Mouse (Mus musculus): ENCODE data around the gene Slc22a16. TPM values are rescaled to one million over a fixed set of nuclear protein-coding genes. Genes with fewer than 3 reads are reported as not detected.

Slc22a16 gene
- total RNA-seq, 4 experiments from 2014 or later, result not detected

- DNase-seq, result no peak
Measured at GRCm38 (mm10) chr10:40617973-40618372, 47.8 kb downstream of the Slc22a16 start.

- DNase-seq, result no peak
Measured at GRCm38 (mm10) chr10:40619760-40620159, 49.6 kb downstream of the Slc22a16 start.

DNA sequence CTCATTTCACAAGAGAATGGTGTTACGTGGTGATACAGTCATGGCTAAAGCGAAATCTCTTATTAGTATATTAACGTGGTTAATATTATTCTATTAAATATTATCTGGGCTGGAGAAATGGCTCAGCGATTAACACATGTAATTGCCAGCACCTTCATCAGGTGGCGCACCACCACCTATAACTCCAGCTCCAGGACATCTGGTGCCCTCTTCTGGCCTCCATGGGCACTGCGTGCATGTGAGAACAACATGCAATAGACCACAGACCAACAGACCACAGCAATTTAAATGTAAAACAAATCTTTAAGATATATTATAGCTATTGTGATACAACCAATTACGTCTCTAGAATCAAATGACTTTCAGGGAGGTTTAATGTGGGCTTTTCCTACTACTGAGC lies 59.0 kb downstream of the Slc22a16 start:
- no peak for DNase-seq

GRCm38 (mm10) chr10:40629656-40630311 lies 59.6 kb downstream of the Slc22a16 start, which contains the start of gene Ddo:
Gene Ddo, plus strand, starts transcription at chr10:40630011.
- peak; percentile 23 for DNase-seq

DNA sequence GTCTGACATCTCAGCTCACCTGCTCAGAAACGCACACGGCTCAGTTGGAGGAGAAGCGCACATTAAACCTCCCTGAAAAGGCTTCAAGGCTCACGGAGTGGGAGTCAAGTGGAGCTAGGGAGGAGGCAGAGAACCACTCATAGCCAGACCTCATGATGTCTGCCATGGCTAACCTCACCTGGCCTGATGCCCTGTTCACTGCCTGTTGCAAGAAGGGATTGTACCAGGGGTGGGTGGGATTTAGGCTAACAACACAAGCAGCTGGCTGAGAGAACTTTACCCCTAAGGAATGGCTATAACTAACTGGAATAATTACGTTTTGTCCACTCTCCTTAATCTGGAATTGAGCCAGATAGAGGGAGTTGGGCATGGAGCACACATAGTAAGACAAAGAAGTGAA lies 60.3 kb downstream of the Slc22a16 start:
- DNase-seq, result no peak

GRCm38 (mm10) chr10:40630961-40631360 lies 60.8 kb downstream of the Slc22a16 start:
- DNase-seq, result no peak

- DNase-seq, result no peak
Measured at GRCm38 (mm10) chr10:40632087-40632486, 62.0 kb downstream of the Slc22a16 start.

DNA sequence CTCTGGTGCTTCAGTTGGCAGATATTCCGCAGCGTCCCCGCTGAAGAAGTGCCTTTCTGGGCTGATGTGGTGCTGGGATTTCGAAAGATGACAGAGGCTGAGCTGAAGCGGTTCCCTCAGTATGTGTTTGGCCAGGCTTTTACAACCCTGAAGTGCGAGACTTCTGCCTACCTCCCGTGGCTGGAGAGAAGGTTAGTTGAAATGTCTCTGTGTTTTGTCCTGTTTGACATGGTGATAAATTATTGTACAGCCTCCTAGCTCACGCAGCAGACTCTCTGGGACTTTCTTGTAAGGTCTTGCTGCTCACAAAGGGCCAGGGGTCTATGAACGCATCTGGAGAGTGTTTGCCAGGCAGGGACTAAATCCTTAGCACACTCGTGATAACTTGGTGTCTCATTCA lies 67.2 kb downstream of the Slc22a16 start:
- DNase-seq, result no peak

DNA sequence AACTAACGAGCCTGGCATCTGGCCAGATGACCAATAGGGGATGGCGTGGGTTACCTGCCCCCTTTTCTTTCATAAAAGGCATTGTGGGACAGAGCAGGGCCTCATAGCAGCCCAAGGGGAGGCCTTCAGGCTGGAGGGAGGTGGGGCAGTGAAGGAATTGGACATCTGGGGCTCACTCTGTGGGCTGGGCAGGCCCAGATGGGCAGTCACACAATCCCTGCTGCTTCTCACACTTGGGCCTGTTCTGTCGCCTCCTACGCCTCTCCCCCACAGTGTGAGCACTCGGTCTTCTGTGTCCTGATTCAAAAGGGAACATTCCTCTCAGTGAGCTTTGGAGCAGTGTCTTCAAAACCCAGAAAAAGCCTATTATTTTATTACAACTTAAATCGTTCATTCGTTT lies 68.1 kb downstream of the Slc22a16 start:
- DNase-seq, result no peak

DNA sequence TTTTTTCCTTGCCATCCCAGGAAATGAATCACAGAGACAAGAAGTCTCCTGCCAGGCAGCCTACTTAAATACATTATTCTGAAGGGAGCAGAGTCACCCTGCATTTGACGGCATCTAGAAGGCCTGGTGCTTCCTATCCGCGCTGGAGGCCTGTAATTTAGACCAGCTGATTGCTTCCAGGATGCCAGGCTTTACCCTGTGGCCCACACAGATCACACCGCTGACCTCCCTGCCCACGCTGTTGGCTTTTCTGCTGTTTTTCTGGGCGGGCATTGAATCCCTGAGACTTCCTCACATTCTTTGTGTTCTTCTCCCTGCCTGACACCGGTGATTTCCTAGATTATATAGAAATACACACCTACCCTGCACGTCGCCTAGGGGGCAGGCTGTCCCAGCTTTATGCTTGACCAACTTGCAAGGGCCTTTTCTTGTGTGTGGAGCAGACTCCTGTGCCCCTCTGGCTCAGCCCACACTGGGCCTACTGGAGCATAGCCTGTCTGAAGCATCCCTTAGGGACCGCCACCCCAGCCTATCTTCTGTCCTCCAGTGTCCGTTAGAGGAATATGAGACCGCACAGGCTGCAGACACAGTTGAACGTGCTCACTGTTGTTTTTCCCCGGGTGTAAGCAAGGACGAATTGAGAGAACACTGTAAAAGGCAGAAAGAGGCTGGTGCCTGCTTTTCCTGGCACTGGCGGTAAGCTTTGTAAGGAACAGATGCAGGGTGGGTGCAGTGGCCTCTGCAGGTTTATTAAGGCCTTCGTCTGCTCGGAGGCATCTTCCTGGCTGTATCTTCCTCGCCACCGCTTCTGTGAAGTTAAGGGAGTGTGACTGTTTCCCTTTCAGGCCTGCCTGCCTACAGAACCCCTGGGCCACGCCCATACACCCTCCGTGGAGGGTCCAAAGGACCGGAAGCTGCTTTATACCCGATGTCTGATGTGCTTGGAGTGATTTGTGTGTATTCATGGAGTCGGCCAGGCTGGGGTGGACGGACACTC lies 69.0 kb downstream of the Slc22a16 start:
- DNase-seq, result no peak

DNA sequence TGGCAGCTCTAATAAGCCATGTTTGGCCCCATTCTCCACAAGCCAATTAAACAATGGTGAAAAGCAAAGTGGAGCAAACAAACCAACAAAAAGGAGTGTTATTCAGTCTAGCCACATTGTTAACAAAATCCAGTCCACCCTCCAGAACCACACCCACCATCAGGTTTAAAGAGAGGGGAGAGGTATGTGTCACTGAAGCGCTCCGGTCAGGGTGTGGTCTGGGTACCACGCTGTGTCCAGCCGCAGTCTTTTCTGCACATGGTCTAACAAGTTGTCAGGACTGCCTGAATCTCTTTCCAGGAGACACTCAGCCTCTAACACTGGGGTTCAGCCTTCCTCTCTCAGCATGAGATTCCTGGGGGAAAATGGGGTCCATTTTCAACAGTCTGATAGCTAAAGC lies 70.3 kb downstream of the Slc22a16 start:
- no peak for DNase-seq

- no peak for DNase-seq
Measured at GRCm38 (mm10) chr10:40641901-40642300, 71.8 kb downstream of the Slc22a16 start.

GRCm38 (mm10) chr10:40643126-40643525 lies 73.0 kb downstream of the Slc22a16 start:
- no peak for DNase-seq

- DNase-seq, result no peak
Measured at GRCm38 (mm10) chr10:40644456-40644855, 74.3 kb downstream of the Slc22a16 start.

DNA sequence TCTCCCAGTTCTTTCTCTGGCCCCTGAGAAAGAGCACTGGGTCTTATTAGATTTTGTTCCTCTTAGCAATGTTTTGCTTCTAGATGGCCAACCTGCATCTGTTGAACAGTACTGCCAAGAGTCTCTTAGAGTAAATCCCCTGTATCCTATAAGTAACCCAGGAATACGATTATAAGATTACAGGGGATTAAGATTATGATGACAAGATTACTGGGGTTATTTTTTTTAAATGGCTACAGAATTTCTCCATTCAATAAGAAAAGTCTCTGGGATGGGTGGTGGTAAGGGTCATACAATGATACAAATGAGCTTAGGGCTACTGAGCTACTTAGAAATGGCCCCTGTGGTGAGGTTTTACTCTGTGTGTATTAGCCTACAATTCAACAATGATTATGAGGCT lies 75.2 kb downstream of the Slc22a16 start:
- no peak for DNase-seq

DNA sequence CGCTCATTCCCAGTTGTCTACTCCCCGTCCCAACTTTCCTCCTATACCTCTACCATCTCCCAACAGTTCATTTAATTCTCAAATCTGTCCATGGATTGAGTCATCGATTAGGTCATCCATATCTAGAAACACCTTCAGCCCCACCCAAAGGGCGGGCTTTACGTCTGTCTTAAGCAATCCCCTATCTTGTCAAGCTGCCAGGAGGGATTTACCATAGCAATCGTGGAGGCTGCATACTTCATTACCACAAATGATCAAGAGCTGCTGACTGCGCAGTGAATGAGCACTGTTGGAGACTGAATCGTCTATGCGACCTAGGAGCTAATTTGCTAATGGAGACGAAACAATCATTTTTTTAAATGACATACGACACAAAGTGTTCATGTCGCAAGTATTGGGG lies 78.6 kb downstream of the Slc22a16 start:
- no peak for DNase-seq

- DNase-seq, result no peak
Measured at GRCm38 (mm10) chr10:40649634-40650033, 79.5 kb downstream of the Slc22a16 start.

DNA sequence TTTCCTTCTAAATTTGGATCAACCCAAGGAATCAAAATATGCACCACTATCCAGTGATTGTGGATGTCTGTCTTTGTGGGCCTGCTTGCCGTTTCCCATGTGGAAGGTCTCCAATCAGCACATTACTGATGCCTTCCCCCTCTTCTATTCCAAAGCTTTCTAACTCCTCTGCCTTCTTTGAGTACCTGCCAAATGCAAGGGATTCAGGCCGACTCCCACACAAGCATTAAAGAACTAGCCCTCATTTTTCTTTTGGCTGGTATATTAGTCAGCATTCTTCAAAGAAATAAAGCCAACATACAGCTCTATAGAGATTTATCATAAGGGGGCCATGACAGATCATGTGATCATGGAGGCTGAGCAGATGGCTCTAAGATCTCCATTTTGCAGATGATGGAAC lies 81.5 kb downstream of the Slc22a16 start:
- no peak for DNase-seq

Other genes with a start within 250 kb of the Slc22a16 start
- gene Cdk19, start 230.8 kb upstream of the Slc22a16 start, total RNA-seq (2022), result 10 to 100 TPM; 11.1 to 14.0 (median 12.6) TPM
- gene Ddo, start 59.7 kb downstream of the Slc22a16 start, total RNA-seq (2022), result 1 to 10 TPM; 3.7 to 9.9 (median 6.3) TPM
- 10 to 100 TPM in 1 of 4 experiments, 1 to 10 TPM in 3; 6.7 to 10.4 (median 8.5) TPM for gene Mettl24, start 112.9 kb downstream of the Slc22a16 start, total RNA-seq (2022)